Mouse (Mus musculus): ENCODE data around the gene Syt17. TPM values are rescaled to one million over a fixed set of nuclear protein-coding genes. Genes with fewer than 3 reads are reported as not detected.

Syt17 gene
- polyA plus RNA-seq (2017; shearing (Covaris generic)), result 0.37 TPM

GRCm38 (mm10) chr7:118448134-118448967 lies at the start of gene Syt17:
Syt17 (minus strand) TSS chr7:118448222.

GRCm38 (mm10) chr7:118491431-118492147 lies 43.6 kb upstream of the Syt17 start, which contains the start of gene Itpripl2:
Itpripl2 (minus strand) TSS chr7:118491975.

Other genes starting within 250 kb of the Syt17 start
- gene Smg1, start 204.6 kb downstream of the Syt17 start, polyA plus RNA-seq (2017; shearing (Covaris generic)), result 19.6 TPM
- 0.84 TPM for gene Itpripl2, start 43.8 kb upstream of the Syt17 start, polyA plus RNA-seq (2017; shearing (Covaris generic))
- 12.7 TPM for gene Coq7, start 85.1 kb upstream of the Syt17 start, polyA plus RNA-seq (2017; shearing (Covaris generic))
- gene Tmc7, start 136.5 kb upstream of the Syt17 start, polyA plus RNA-seq (2017; shearing (Covaris generic)), result not detected
- not detected for gene Tmc5, start 149.1 kb upstream of the Syt17 start, polyA plus RNA-seq (2017; shearing (Covaris generic))

Measured in activated CD4-positive, CD25-positive, alpha-beta regulatory T cell, adult 9 weeks (primary cell).